Comparison of ENCODE assay signal across 1 mouse cellular context in the genomic region with DNA sequence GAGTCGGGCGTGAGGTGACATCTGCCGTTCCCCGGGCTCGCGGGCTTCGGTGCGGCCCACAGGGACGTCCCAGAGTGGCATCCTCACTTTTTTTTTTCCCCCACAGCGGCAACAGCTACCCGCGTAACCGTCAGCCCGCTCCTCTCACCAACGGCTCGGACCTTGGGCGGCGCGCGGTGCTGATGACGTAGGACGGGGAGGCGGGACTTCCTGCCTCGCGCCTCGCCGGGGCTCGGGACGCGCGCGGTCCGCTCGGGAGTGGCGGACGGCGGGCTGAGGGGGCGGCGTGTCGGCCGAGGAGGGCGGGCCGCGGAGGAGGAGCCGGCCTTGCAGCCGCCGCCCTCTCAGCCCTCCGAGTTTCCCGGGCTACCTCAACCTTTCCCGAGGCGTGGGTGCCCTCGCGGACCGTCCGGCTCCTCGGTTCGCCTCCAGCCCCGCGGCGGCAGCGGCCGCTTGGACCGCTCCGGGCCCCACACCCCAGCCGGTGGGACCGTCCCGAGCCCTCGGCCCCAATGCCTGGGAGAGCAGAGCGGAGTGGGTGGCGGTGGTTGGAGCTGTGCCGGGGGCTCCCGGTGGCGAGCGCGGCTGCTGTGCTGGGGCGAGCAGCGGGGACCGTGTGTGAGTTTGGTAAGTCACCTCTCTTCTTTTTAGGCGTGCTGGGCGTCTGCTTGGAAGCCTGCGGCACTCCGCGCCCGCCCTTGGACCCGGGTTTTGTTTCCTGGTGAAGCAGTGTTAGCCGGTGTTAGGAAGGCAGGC.
TF ChIP-seq lines count a peak whose summit lies in the region.

TSS of gene Cep83 (plus strand) at position 235 of the 756 bp plus-strand sequence.

TF ChIP-seq in MEL, 35 proteins besides CTCF, POLR2A, EP300 and RAD21 (continued from another document):
- peak; percentile 93 for TF ChIP-seq NELFE (IDR thresholded peaks at IDR 0.05; ENCODE audit: low read depth, low read length)
- peak; percentile 70; the same call in 1 of the 2 replicates for TF ChIP-seq ZNF384 (IDR thresholded peaks at IDR 0.05; ENCODE audit: low read depth, low read length)
